Mouse (Mus musculus) embryonic facial prominence, embryonic 14.5 days (tissue): Measurements from ENCODE around the gene Prpf8. TPM values are rescaled to one million over a fixed set of nuclear protein-coding genes. Genes with fewer than 3 reads are reported as not detected.
A peak's percentile ranks its signal among the peaks of the same experiment; 100 is the strongest.

Source experiments
- ATAC-seq: fragments of 200-750 bp; cut with Nextera tagmentation; 2 replicates; pipeline ENCODE4 v1.8.0; 2017; ENCODE audit warnings: low read depth, moderate number of reproducible peaks, moderate TSS enrichment
- DNase-seq: peaks from one replicate; pipeline ENCODE4 v3.0.0-alpha.2; 2015; ENCODE audit warnings: low spot score
- H3K27ac ChIP-seq: fragments of 300-500 bp; sonication (generic); replicated peaks from 2 replicates; pipeline ENCODE4 v1.5.1; 2014; ENCODE audit warnings: low read depth, mild to moderate bottlenecking, low read length, moderate library complexity
- H3K27me3 ChIP-seq: fragments of 300-500 bp; sonication (generic); replicated peaks from 2 replicates; pipeline ENCODE4 v1.6.1; 2014; ENCODE audit warnings: low read length; ENCODE audit not compliant: control insufficient read depth, insufficient read depth
- H3K36me3 ChIP-seq: fragments of 300-500 bp; sonication (generic); 2 replicates; pipeline ENCODE4 v1.6.1; 2014; ENCODE audit warnings: low read length, mixed read lengths; ENCODE audit not compliant: control insufficient read depth, insufficient read depth
- H3K4me1 ChIP-seq: fragments of 300-500 bp; sonication (generic); 2 replicates; pipeline ENCODE4 v1.6.1; 2014; ENCODE audit warnings: antibody characterized with exemption, low read length; ENCODE audit not compliant: control insufficient read depth, insufficient read depth
- H3K4me2 ChIP-seq: fragments of 300-500 bp; sonication (generic); 2 replicates; pipeline ENCODE4 v1.6.1; 2014; ENCODE audit warnings: low read depth, mild to moderate bottlenecking, low read length, moderate library complexity, mixed read lengths
- H3K4me3 ChIP-seq: fragments of 300-500 bp; sonication (generic); 2 replicates; pipeline ENCODE4 v1.5.1; 2014; ENCODE audit warnings: low read depth, mild to moderate bottlenecking, low read length
- H3K9ac ChIP-seq: fragments of 300-500 bp; sonication (generic); 2 replicates; pipeline ENCODE4 v1.6.1; 2014; ENCODE audit warnings: low read depth, mild to moderate bottlenecking, low read length, moderate library complexity, mixed read lengths
- H3K9me3 ChIP-seq: fragments of 300-500 bp; sonication (generic); 2 replicates; pipeline ENCODE4 v1.6.1; 2016; ENCODE audit warnings: low read length; ENCODE audit not compliant: control insufficient read depth
- WGBS: fragments of 180-500 bp; shearing (Covaris S2); extraction: QIAGEN DNeasy Blood & Tissue Kit; methylation state at CpG from one replicate; pipeline ENCODE4 v1.1.7; 2014; 5-methylcytosine and 5-hydroxymethylcytosine counted together
- polyA plus RNA-seq: library from polyadenylated mRNA; unstranded; fragments of >200 nt; fragmentation: Nextera tagmentation; extraction: Ambion mirVana; gene quantifications from 2 replicates; pipeline ENCODE4 v1.2.1, GENCODE M21; 2014

The Prpf8 gene
- polyA plus RNA-seq, 1 experiment from 2014 or later, result 76.6 TPM

DNA sequence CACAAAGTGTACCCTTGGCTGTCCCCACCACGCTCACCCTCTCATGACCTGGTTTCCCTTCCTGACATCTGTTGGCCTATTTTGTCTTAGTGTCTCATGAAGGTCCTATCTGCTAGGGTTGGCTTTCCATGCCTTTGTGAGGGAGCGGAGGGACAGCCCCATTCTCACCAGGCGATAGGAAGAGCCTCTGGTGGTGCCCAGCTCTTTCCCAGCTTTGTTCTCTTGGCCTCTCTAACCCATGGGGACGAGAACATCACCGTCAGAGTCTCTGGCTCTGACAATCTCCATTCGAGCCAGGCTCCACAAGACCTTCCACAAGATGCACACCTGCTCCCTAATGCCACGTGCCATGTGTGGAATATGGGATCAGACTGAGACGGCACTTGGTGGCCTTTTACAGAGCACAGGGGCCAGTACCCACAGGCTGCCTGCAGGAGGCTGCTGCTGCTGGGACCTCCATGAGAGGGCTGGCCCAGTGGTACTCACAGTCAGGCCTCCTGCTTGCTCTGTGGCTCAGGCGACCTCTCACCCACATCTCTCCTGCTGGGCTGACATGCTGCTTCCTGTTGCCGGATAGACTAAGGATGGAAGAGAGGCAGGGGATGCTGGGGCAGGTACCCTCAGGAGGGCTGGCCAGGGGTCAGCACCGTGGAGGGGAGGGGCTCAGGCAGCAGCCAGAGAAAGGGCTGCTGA is 51.0 kb downstream of the Prpf8 start:
- ATAC-seq, result peak; percentile 22; the same call in 1 of the 2 replicates
- H3K4me1 ChIP-seq, result peaks cover 2% of the 10 kb centered on the region; the same call in 1 of the 2 replicates
- H3K9ac ChIP-seq, result peak overlapping the region; percentile 21; the same call in 1 of the 2 replicates
- no peaks in the 10 kb centered on the region for H3K27me3 ChIP-seq
- H3K9me3 ChIP-seq, result no peaks in the 10 kb centered on the region
- DNase-seq, result no peak
- peak overlapping the region; percentile 46; the same call in 1 of the 2 replicates for H3K27ac ChIP-seq
- WGBS, result 47% methylated on average over 10 of the region's 11 CpGs
- H3K4me2 ChIP-seq, result no peak overlapping the region
- no peaks in the 10 kb centered on the region for H3K36me3 ChIP-seq
- H3K4me3 ChIP-seq, result no peak overlapping the region

DNA sequence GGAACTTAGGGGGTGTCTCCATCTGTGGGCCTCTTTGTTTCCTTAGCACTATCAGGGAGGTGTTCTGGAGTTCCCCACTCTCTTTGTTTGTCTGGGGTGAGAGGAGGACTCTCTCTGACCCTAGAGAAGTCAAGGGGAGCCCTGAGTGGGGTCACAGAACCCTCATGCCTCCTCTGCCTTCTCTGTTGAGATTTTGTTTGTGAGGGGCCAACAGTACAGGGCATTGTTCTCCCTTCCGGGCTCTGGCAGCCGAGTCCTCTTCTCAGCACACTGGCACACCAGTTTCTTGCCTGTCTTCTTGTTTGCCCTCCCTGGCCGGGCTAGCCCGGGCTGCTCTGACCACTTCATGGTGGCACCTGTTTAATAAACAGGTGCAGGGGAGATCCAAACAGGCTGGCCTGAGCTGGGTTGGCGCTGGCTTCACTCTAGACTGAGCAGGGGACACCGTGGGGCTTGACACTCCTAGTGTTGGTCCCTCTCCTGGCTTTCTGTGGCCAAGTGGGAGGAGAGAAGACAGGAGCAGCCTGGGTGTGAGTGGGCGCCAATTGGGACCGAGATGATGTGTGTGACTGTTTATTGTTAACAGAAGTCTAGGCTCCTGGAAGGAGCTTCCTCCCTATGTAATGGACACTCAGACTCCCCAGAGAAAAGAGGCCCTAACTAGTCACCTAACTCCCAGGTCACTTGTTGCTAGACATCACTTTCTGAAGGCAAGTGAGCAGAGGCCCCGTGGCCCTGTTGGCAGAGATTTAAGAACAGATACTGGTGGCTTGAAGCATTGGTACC is 51.8 kb downstream of the Prpf8 start:
- Histone ChIP-seq H3K4me3 (no peak overlapping the region), H3K9ac (peak overlapping the region; percentile 21; the same call in 1 of the 2 replicates), H3K4me1 (no peaks in the 10 kb centered on the region), H3K27me3 (no peaks in the 10 kb centered on the region), H3K4me2 (no peak overlapping the region), H3K27ac (peak overlapping the region; percentile 46; the same call in 1 of the 2 replicates), H3K9me3 (no peaks in the 10 kb centered on the region), H3K36me3 (no peaks in the 10 kb centered on the region)
- ATAC-seq, result no peak; the same call in 1 of the 2 replicates
- DNase-seq, result no peak
- 52% methylated on average over 9 of the region's 9 CpGs for WGBS

DNA sequence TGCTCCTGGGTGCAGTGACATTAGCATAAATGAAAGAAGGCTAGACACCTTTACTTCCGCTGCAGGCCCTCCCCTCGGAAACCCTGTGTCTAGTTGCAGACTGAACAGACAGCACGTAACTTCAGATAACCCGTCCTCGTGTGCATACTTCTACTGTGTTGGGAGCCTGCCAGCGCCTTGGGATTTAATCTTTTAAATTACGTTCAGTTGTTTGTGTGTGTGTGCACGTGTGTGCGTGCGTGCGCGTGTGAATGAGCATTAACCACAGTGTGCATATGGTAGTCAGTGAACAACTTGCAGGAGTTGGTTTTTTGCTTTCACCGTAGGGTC is 52.3 kb downstream of the Prpf8 start:
- 80% methylated on average over 13 of the region's 13 CpGs for WGBS
- no peak overlapping the region for H3K4me2 ChIP-seq
- H3K27me3 ChIP-seq, result no peaks in the 10 kb centered on the region
- no peak for DNase-seq
- no peaks in the 10 kb centered on the region for H3K9me3 ChIP-seq
- no peak overlapping the region for H3K27ac ChIP-seq
- H3K36me3 ChIP-seq, result no peaks in the 10 kb centered on the region
- no peak for ATAC-seq
- no peak overlapping the region for H3K9ac ChIP-seq
- no peaks in the 10 kb centered on the region for H3K4me1 ChIP-seq
- no peak overlapping the region for H3K4me3 ChIP-seq

DNA sequence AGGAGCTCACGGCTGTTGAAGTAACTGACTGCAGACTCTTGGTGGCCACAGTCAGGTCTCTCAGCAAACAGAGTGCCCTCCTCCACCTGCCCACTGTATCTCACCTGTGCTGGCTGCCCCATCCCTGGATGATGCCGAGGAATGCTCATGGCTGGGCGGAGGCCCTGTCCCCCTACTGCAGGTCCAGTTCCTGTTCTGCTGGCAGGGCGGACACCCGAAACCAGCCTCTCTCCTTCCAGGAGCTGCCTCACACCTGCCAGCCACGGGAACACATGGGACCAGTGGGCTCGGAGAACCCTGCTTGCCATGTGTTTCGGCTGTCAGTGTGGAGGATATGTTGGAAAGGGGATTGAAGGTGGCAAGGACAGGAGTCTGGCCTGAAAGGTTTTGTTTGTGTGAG is 53.6 kb downstream of the Prpf8 start:
- Histone ChIP-seq H3K36me3 (no peaks in the 10 kb centered on the region), H3K4me1 (no peaks in the 10 kb centered on the region), H3K9me3 (no peaks in the 10 kb centered on the region), H3K27me3 (no peaks in the 10 kb centered on the region), H3K4me2 (no peak overlapping the region), H3K9ac (no peak overlapping the region), H3K4me3 (no peak overlapping the region), H3K27ac (no peak overlapping the region)
- no peak for ATAC-seq
- DNase-seq, result no peak
- WGBS, result 68% methylated on average over 8 of the region's 8 CpGs

DNA sequence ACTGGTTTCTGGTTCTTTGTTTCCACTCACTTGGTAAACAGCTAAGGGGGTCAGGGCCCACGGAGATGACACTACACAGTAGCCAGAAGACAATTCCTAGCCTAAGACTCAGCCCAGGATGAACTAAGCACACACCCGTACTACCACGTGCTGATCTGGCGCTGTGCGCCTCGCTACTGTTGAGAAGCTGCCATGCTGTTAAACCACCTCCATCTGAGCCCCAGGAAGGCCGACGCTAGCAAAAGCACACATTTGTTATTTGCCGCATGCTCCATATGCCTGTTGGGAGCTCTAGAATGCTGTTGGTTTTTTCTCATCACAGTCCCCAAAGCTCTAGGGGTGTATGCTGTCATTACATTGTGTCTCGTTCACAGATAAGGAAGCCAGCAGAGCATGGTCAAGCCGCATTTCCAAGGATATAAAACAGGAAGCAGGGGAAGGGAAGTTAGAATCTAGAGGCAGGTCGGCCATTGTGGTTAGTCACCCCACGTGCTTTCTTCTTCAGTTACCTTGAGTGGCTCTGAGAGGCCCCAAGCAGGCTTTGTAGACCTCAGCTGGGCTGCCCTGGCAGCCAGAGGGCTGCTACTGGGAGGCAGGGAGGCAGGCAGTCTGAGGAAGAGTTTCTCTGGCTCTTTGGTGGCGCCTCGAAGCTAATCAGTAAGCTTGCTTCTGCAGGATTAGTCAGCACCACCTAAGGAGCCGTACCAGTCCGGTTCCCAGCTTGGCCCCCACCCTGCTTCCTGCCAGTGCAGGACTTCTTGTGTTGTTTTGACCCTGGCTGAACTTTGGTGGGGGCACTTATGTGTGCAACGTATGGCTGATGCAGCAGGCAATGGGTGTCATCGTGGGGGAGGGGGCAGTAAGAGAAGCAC is 54.3 kb downstream of the Prpf8 start:
- Histone ChIP-seq H3K27me3 (no peaks in the 10 kb centered on the region), H3K4me2 (no peak overlapping the region), H3K4me1 (no peaks in the 10 kb centered on the region), H3K9ac (no peak overlapping the region), H3K9me3 (no peaks in the 10 kb centered on the region), H3K27ac (no peak overlapping the region), H3K4me3 (no peak overlapping the region), H3K36me3 (no peaks in the 10 kb centered on the region)
- ATAC-seq (no peak), DNase-seq (no peak)
- WGBS, result 66% methylated on average over 19 of the region's 19 CpGs

DNA sequence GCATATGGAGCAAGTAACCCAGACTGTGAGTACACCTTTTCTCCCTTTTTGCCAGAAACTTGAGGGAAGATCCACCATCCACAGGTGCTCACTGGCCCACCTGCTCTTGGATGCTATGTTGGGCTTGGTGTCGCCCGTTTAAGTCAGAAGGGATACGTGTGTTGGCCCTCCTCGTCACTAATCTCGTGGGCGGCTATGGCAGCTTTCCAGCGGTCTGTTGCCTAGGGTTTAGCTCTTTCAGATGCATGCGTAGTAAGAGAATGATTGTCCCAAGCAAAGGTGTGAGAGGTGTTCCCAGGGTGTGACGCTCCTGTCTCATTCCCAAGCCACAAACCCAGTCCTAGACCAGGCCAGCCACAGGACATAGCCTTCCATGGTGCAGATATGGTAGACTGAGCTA is 58.1 kb downstream of the Prpf8 start:
- no peaks in the 10 kb centered on the region for H3K36me3 ChIP-seq
- H3K27me3 ChIP-seq, result no peaks in the 10 kb centered on the region
- no peak for DNase-seq
- WGBS, result 89% methylated on average over 9 of the region's 9 CpGs
- no peaks in the 10 kb centered on the region for H3K9me3 ChIP-seq
- no peak overlapping the region for H3K9ac ChIP-seq
- peaks cover 3% of the 10 kb centered on the region; the same call in 1 of the 2 replicates for H3K4me1 ChIP-seq
- no peak overlapping the region for H3K4me2 ChIP-seq
- no peak for ATAC-seq
- H3K4me3 ChIP-seq, result no peak overlapping the region
- H3K27ac ChIP-seq, result no peak overlapping the region

DNA sequence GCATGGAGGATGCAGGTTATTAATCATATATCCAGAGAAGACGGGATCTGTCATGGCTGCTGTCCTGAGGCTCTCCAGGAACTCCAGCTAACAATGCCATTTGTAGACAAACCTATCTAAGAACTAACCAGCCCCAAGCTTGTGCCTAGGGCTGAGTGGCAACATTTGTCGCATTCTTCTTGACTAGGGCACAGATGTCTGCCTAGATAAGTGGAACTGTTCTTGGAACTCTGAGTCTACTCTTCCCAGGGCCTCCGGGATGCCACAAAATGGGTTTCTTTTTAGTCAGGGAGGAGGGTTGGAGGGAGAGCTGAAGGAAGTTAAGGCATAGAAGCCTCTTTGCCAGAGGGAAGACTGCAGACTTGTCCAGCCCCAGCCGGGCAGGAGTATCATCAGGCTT is 59.4 kb downstream of the Prpf8 start:
- 69% methylated on average over 4 of the region's 4 CpGs for WGBS
- Histone ChIP-seq H3K27me3 (no peaks in the 10 kb centered on the region), H3K9ac (no peak overlapping the region), H3K4me1 (peaks cover 5% of the 10 kb centered on the region; the same call in 1 of the 2 replicates), H3K9me3 (no peaks in the 10 kb centered on the region), H3K4me2 (no peak overlapping the region), H3K36me3 (no peaks in the 10 kb centered on the region), H3K27ac (no peak overlapping the region), H3K4me3 (no peak overlapping the region)
- ATAC-seq, result no peak
- DNase-seq, result no peak

DNA sequence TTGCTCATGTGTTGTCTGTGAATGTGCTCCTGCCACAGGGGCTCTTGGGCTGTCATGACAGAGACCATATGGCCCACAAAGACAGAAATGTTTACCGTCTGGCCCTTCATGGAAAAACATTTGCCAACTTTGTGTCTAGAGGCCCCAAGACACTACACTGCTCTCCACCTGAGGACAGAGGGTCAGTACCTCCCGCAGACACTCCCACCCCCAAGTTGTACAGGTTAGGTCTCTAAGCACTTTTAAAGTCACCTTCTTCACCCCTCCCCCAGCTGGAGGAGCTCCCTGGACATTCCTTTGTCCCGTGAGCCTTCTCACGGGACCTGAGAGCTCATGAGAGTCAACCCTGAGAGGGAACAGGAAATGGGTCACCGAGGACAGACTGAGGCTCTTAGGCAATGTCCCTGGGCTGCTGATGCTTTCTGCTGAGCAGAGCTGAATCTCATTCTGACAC is 63.1 kb downstream of the Prpf8 start:
- no peak overlapping the region for H3K9ac ChIP-seq

More for the DNA sequence above, 63.1 kb downstream of the Prpf8 start:
- H3K27me3 ChIP-seq, result no peaks in the 10 kb centered on the region
- H3K36me3 ChIP-seq, result no peaks in the 10 kb centered on the region
- H3K4me1 ChIP-seq, result peaks cover 20% of the 10 kb centered on the region
- H3K4me3 ChIP-seq, result no peak overlapping the region
- no peaks in the 10 kb centered on the region for H3K9me3 ChIP-seq
- WGBS, result 41% methylated on average over 5 of the region's 5 CpGs
- no peak overlapping the region for H3K4me2 ChIP-seq
- H3K27ac ChIP-seq, result peak overlapping the region; percentile 58; the same call in 1 of the 2 replicates
- ATAC-seq (no peak), DNase-seq (no peak)
